Mouse (Mus musculus) liver (tissue): Measurements from ENCODE around the gene Lypd6.

Source experiments
- DNase-seq: peaks from one replicate; pipeline ENCODE4 v3.0.0-alpha.2; 2020; ENCODE audit warnings: mixed read lengths

The Lypd6 gene

DNA sequence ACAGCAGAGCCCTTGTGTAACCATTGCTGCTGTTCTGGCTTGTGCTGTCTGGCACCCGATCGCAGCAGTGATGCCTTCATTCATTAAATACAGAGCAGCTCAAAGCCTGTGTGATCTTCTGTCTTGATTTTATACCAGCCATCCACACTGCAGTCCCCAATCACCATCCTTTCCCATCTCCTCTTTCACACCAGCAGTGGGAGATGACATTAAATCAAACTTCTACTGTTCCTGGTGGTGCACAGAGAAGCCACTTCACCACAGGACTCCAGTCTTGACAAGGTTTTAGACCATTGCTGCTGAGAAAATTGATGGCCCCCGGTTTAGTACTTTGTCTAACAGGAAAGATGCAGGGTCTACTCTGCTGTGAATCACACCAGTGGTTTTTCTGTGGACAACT, 44.9 kb downstream of the Lypd6 start:
- no peak for DNase-seq

DNA sequence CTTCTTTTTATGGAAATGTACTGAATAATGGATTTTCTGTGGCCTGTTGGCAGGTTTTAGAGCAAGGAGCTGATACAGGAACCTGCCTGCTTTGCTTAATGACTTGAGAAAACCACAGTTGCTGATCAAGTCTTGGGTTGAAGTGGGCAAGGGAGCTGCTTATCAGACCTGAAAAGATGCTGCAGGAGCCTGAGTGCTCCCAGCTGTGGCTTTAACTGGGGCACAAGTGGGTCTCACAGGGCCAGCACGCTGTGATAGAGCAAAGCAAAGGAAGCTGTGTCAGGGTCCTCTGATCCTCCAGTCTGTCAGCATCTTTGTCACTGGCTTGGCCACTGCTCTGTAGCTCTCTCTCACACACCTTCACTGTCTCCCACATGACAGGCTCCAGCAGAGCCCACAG, 45.4 kb downstream of the Lypd6 start:
- no peak for DNase-seq

DNA sequence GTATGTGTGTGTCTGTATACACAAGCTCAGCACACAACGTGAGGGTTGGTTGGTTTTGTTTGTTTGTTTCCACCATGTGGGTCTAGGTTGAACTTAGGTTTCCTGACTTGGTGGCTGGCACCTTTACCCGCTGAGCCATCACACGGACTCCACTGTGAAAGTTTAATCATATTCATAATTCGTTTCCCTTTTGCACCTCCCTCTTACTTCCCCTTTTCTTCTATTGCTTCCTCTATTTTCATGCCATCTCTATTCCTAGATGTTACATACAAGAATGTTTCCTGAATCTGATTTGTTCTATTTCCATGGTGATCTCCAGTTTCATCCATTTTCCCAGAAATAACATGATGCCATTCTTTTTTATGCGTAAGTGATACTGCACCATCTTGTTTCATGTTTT, 46.2 kb downstream of the Lypd6 start:
- DNase-seq: no peak

DNA sequence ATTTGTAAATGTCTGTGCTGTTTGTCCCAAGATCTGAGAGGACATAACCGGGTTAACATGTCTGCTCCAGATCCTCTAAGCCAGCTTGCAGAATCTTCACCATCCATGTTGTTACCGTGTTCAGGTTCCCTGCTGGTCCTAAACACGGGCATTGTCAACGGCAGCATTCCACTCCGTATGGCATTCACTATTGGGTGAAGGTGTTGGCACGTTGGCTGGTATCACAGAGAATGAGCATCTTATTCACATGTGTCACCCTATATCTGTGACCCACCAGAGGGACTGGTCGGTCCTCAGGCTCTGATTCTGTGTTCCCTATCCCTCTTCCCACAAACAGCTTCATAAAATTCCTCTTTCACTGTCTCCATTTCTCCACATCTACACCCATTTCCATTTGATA, 52.9 kb downstream of the Lypd6 start:
- no peak for DNase-seq

DNA sequence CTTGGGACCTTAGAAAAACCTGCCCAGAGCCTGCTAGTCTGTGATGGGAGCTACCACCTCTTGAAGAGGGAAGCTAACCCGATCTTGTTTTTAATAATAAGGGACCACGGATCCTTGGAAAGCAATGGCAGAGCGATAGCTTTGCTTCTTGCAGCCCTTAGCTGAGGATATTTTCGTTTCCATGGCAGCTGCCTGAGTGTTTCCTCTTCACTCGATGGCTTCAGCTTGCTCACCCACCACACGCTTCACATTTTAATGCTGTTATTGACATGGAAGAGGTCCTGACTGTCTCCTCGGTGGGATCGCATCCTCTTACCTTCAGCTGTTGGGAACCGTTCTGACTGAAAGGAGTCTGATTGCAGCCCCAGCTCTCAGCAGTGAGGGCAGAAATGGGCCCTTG, 54.6 kb downstream of the Lypd6 start:
- no peak for DNase-seq

DNA sequence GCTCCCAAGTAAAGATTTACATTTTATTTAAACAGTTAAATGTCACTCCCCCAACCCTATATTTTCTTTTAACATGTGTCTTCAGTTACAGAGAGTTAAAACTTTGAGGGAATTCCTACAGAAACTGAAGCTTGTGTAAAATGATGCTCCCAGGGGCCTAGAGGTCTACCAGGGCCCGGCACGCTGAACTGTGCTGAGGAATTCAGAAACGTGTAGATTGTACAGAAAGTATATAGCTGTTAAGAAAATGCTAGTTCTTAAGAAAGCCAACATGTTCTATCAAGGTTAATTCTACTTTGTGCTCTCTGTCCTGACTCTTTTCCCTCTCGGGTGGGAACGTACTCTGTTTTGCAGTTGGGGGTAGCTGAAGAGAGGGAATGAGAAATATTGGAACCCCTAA, 57.1 kb downstream of the Lypd6 start:
- DNase-seq: no peak

DNA sequence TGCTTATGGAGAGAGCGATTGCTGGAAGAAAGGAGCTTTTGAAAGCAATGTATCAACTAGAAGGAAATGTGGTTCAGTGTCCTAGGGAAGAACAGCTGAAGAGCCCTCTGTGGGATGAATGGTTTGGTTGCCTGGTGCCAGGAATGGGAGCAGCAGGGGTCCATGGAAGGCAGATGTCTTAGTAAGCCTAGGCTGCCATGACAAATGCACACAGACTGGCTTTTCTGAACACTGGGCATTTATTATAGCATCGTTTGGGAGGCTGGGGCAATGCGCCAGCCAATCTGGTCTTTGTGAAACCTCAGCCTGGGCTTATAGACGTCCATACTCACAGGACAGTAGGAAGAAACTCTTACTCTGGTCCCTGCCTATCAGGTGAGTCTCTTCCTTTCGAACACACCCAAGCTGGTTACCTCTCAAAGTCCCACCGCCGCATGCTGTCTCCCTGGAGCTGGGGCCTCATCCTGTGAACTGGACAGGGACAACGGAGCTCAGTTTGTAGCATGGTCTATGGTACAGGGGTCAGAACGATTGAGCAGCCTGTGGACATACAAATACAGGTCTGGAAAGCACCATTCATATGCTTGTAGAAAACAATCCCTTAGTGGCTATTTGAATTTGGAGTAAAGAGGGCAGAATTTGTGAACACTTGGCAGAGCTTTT, 61.4 kb downstream of the Lypd6 start:
- DNase-seq: no peak

DNA sequence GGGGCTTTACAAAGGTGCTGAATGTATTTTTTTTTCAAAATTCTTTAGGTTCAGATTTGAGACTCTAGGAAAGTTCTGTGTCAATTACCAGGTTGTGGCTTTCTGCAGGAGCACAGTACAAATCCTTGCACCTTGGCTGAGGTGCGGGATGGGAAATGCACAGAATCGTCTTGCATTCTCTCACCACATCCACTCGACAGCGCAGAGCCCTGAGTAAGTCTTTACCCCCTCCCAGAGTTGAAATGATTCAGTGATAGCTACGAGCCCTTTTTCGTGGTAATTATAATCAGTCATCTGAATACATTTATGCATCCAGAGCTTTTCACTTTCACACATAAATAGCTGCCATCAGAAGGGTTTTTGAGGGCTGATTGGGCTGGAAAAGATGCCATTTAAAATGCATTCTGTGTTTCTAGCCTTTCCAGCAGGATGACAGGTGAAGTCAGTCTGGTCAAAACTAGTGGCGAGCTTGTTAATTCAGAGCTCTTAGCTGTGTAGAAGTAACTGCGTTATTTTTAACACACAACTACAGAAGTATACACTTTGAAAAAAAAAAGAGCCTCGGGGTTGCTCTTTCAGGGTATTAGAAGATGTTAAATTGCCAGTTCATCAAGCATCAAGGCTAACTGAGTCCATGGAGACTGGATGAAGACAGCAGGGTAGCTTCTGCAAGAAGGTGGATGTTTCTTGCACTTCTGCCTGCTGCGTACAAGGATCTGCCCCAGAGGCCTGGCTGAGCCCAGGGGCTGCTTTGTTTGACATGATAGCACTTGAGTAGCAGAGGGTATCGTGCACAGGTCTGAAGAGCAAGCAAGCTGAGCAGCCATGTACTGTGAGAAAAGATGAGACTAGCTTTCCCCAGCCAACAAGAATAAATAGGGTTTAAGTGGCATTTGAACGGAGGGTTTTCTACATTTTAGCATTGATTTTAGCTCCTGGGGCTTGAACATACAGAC, 62.4 kb downstream of the Lypd6 start:
- DNase-seq: no peak

DNA sequence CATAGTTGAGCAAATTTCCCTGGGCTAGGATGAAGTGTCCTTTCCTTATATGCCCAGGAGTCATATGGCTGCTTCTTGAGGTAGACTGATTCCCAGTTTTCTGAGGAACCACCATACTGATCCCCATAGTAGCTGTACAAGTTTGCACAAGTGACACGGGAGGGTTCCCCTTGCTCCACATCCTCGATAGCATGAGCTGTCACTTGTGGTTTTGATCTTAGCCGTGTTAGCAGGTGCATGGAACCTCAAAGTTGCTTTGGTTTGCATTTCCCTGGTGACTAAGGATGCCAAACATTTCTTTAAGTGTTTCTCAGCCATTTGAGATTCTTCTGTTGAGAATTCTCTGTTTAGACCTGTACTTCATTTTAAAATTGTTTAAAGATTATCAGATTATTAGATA, 64.4 kb downstream of the Lypd6 start:
- no peak for DNase-seq

DNA sequence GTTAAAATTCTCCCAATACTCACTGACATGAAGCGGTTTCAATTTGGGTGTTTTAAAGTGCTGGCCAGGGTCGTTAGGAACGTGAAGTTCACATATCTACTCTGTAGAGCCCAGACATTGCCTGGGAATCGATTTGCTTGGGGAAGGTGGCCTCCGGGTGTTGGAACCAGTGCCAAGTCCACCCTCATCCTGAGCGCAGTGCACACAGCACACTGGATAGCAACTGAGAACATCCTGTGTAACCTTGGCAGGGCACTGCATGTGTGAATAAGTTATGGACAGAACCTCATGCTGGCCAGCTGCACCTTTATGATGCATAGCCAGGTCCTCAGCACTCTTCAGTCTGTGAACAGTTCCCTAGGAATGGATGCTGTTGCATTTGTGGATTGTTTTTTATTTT, 77.4 kb downstream of the Lypd6 start:
- no peak for DNase-seq

DNA sequence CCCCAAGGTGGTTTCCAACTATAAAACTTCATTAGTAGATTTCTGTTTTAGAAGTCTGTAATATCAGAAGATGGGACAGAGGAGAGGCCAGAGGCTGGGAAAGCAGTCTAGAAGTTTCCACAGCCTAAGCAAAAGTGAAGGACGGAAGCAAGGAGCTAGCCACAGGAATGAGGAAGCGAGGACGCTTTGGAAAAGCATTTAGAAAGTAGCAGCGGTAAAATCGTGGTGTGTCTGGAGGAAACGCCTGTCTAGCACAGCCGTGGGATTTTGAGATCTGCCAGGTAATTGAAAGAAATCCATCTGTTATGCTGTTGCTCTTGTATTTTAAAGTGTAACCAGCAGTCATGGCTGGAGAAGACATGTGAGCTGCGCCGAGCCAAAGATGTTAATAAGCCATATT, 81.1 kb downstream of the Lypd6 start:
- no peak for DNase-seq

DNA sequence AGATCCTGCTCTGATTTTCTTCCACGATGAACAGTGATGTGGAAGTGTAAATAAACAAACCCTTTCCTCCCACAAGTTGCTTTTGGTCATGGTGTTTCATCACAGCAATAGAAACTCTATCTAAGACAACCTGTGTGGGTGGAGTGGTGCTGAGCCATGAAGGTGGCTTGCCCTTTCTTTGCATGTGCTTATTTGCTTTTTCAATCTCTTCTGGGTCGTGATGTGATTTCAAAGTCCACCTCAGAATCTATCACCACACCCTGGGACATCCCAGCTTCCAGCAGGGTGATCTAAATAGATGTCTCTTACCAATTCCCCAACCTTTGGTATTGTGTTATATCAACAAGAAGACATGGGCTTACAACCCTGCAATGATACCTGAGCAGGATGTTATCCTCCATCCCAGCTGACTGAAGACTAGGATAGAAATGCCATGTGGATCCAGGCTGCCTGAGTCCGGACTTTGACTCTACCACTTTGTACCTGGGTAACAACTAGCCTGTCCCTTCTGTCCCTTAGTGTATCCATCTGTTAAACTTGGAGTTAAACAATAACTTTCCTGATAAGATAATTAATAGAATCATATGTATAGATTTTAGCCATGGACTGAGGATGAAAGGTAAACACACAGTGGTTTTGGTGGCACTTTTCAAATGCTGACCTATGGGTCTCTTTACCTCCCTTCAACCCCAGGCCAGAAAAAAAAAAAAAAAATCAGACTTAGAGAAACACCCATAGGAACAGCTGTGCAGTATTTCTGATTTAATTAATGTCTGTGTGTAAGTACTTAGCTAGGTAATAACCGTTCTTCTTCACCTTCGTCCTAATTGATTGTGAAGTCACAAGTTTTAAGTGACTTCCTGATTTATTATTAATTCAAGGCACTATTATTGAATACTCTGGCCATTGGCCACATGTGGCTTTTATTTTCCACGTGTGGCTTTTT, 83.3 kb downstream of the Lypd6 start:
- no peak for DNase-seq

DNA sequence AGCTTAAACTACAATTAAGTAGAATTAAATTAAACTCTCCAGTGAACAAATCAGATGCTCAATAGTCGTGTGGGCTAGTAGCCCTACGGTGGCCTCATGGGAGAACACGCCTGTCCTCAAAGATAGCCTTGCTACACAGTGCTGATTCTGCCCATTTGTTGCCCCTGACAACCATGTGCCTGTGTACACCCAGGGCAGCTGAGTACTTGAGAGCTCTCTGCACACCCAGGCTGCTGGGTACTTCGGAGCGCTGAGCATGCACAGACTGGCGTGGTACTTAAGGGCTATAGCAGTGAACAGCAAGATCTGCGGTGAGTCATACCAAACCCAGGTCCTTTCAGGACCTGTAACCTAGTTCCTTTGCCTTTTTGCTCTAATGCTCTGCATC, 84.0 kb downstream of the Lypd6 start:
- no peak for DNase-seq

DNA sequence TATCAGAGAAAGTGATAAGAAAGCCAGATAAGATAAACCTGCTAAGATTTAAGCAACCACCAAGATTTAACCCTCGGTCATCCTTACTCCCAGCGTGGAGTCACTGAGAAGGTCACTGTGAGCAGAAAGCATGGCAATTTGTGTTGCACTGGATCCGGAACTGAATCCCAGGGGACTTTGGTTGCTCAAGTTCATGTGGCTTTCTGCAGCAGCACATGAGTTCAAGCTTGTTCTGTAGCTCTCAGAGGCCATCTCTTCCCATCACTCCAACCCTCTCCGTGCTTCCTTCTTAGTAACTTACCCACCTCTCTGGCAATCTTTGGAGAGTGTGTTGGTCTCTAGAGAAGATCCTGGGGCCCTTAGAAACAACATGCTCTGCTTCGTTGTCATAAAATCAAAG, 84.6 kb downstream of the Lypd6 start:
- DNase-seq: no peak

DNA sequence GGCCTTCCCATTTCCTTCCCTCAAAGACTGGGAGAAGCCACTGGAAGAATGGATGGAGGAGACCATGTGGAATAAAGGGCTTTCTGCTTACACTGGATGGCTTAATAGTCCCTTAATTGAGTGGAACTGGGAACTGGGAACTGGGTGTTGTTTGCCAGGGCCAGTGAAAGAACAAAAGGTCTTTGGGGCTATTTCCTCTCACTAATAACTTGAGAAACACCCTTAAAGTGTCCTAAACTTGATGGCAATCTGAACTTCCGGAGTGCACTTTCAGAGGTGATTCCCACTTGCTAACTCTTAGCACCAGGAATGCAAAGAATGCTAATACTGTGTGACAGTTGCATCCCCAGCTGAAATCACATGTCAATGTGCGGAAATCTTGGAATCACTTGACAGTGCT, 85.2 kb downstream of the Lypd6 start:
- no peak for DNase-seq

DNA sequence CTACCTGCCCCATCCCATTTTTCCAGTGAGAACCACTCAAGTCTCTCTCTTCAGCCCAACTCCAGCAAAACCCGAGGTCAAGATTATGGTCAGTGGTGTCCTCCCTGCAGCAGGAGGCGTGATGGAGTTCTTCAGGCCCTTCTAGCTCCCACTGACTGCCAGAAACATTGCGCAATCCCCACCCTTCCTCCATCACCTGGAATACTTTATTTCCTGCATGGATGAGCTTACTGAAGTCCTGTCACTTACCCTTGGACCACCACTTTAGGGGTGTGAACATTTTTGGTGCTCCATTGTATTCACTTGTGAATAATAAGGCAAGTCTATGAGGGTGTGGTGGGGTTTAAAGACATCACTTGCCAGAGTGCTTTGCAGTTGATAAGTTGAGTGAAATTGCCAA, 85.7 kb downstream of the Lypd6 start:
- no peak for DNase-seq

DNA sequence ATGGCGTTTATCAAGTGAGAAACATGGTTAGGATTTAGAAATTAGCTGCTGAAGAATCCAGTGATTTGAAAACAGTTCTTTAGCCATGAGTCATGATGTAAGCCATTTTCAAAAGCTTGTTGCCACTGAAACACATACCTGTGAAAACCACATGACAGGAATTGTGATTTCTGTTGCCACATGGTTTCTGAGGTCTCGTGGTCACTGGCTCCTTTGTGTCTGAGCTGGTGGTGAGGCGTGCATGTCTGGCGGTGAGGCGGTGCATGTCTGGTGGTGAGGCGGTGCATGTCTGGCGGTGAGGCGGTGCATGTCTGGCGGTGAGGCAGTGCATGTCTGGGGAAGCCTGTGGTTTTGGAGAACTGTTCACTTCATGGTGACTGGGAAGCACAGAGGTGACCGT, 89.8 kb downstream of the Lypd6 start:
- no peak for DNase-seq

DNA sequence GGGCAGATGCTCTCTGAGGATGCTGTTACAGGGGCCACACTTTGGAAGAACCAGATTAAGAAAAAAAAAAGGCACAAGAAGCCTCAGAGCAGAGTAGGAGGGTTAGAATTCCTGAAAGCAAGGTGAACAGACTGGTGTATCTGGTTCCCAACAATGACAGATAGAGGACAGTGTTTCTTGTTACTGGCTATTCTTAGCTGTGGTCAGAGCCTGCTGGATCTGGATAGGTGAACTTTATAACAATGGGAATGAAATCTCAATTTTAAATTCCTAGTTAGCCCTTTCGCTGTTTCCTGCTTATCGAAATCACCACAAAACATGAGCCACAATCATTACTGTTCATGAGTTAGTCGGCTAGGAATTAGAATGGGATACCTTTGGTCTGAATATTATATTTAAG, 93.8 kb downstream of the Lypd6 start:
- DNase-seq: no peak

DNA sequence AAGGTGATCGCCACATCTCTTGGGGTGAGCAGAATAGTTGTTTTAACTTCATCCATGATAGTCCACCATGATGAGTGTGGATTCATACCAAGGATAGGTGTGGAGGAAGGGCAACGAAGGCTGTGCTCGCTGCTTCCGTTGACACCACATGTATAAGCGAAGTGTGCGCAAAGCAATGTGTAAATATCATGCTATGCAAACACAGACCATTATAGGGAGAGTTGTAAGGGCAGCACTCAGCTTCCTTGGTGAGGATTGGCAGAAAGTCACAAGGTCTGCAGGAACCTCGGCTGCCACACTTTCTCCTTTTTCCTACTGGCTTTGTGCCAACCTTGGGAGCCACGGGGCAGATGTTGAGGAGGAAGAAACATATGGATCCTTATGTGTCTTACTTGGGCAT, 97.4 kb downstream of the Lypd6 start:
- DNase-seq: no peak

DNA sequence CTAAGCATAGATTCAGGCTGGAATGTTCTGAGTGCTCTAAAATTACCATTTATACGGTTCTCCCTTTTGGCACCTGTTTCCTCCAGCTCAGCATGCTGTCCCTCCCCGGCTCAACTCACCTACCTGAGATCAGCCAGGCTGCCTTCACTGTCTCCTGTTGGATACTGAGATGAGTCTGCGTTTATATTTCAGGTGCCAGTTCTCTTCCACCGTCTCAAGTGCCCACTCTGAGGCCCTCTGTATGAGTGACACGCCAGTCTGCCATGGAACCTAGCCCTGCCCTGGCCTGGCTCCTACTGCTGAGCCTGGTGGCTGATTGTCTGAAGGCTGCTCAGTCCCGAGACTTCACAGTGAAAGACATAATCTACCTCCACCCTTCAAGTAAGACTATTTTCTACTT, 99.0 kb downstream of the Lypd6 start:
- no peak for DNase-seq

DNA sequence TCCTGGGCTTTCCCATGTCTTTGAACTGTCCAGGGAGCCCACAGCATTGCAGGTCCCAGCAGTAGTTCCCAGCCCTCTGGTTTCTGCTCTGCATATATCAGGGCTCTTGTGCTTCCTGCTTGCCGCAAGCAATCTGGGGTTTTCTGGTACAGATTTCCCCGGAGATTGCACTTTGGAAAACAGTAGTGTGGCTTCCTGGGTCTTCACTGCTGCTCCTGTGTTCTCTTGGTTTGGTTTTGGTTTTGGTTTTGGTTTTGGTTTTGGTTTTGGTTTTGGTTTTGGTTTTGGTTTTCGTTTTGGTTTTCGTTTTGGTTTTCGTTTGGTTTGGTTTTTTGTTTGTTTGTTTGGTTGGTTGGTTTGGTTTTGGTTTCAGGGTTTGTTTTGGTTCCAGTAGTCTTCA, 99.9 kb downstream of the Lypd6 start:
- DNase-seq: no peak

DNA sequence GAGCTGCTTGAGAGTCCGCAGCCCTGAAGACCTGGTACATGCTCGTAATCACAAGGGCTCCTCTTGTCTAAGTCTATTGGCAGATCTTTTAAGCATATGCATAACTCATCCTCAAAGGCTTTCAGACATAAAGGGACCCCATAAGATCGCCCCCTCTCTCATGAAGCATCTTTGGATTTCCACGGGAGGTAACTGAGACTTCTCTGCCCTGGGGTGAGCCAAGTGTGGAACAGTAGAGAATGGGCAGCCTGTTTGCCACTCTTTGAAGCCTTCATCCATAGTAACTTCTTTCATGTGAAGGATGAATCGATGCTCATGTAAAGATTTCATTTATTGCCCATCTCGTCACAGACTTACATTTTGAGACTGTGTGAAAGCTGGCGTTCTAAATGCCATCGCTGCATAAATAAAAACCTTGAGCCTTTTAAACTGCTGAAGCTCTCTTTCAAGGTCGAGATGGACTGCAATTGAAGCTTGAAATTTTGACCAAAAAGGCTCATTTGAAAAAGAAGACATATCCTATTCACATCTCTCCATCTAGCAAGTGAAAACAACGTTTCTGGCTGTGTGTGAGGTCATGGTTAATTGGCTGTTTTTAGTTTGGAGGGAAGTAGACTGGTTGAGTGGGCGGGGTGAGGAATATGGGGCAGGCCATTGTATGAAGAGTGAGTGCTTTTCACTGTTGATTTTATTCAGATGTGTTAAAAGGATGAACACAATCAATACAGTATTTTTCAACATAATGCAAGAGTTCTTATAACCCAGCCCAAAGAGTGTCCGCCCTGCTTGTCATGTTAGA, 107.7 kb downstream of the Lypd6 start:
- DNase-seq: no peak

DNA sequence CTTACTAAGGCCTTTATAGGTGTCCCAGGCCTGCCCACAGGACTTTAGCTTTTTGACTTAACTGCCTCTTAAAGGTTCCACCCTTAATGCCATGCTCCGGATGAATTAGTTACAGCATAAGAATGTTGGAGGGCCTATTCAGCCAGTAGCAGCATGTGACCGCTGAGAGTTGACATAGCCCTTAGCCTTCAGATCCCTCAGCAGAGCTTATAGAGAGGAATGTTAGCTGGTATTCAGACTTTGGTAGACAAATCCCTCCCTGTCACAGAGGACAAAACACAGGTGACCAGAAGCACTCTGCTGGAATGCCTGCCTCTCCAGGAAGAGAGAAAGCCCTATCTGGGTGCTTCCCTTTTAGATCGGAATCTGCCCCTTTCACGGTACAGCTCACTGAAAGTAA, 109.5 kb downstream of the Lypd6 start:
- DNase-seq: no peak
